Mouse (Mus musculus) gastrocnemius, adult 18-20 months (tissue): ENCODE results near the gene Teddm3. TPM values are rescaled to one million over a fixed set of nuclear protein-coding genes. Genes with fewer than 3 reads are reported as not detected.
"Not testable (repeated sequence)": the region's sequence is repeated elsewhere in the genome, so short reads cannot be mapped to it uniquely, and the experiment has no call there.

ENCODE experiments used
- DNase-seq: peaks from one replicate; pipeline ENCODE4 v3.0.0; 2021; ENCODE audit warnings: low spot score
- long read RNA-seq, 2 experiments: library from polyadenylated mRNA; stranded (forward); transcript quantifications; one replicate each; pipeline ENCODE4 v2.0.0; 2021
- total RNA-seq, 2 experiments: library from RNA; stranded (reverse); gene quantifications; 2 replicates each; pipeline ENCODE4 v1.2.3; 2021

The Teddm3 gene
- not detected for total RNA-seq
- long read RNA-seq, experiment 1, result 0 reads
- long read RNA-seq, experiment 2, result 0 reads

DNA sequence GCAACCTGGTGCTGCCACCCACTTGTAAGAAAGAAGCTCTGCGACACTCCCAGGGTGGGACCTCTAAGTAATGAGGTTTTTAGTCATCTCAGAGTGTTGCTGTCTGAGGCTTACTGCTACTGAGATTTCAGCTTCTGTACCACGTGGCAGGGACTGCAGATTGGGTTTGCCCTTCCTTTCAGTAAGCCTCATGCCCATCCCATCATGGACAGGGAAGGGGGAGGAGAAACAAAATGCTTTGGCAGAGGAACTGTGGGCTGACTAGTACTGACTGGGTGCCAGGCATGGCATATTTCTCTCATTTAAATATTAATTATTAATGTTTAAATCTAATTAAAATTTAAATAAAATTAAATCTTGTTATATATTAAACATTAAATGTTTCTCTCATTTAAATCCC lies at the start of gene Teddm3:
Gene Teddm3, minus strand, starts transcription at position 101 of the 400 bp plus-strand sequence.
- not testable (repeated sequence) for DNase-seq

DNA sequence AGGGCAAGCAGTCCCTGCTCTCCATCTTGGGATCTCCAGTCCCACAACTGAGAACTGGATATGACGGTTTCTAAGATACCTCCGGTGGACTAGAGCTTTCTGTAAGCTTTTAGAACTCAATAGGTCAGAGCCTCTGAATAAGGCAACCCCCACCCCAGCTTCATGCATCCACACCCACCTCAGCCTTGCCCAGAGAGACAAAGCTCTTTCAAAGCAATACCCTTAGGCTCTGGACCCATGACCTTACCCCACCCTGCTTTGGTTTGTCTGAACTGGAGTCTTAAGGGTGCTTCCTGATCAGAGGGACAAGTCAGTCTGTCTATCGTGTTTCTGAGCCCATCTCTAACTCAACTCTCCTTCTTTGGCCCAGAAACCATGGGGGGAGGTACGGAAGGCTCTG lies 48.9 kb upstream of the Teddm3 start:
- no peak for DNase-seq

DNA sequence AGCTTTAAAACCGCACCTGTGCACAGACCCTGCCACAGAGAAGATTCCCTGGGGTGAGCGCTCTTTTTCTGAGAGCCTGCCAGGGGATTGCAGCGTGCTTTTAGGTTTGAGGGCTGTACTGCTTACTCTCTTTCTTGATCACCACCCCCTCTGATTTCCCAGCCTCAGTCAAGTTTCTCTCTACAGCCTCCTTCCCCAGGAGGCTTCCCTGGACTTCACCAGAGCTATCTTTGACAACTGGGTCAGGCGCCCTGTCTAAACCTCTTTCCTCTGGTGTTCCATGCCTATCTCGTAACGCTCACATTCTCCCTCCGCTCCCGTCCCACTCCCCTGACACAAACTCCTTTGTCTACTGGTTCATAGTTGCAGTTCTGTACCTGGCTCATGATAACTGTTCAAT lies 45.6 kb upstream of the Teddm3 start:
- DNase-seq, result no peak

DNA sequence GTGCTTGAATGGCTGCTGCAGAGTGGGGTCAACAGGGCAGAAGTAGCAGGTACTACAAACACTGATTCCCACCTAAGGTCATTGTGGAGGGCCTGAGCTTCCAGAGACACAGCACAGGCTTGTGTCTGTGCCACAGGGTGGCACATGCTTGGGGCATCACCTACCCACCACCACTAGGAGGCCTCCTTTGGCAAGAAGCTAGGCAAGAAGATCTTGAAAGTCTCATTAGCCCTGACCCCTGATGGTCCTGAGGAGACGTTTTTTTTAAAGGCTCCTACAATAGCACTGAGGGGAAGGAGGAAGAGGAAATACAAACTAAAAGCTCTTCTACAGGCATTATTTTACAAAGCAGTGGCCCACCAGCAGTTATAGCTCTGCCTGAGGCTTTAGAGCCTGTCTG lies 44.7 kb upstream of the Teddm3 start:
- DNase-seq, result no peak

DNA sequence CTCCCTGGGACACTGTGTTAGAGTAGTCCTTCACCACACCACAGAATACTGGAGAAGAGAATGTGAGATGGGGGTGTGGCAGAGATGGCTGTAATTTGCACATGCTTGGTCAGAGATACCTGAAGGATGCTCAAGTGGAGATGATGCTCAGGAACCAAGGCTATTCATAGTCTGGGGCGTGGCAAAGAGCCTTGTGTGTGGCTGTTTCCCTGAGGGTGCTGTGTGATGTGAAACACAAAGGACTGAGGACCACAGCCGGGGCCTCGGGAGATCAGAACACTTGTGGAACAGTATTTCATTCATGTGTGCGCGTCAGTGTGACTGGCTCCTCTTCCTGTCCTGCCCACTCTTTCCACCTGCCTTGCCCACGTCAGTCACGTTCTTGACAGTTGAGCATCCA lies 44.2 kb upstream of the Teddm3 start:
- DNase-seq, result no peak

DNA sequence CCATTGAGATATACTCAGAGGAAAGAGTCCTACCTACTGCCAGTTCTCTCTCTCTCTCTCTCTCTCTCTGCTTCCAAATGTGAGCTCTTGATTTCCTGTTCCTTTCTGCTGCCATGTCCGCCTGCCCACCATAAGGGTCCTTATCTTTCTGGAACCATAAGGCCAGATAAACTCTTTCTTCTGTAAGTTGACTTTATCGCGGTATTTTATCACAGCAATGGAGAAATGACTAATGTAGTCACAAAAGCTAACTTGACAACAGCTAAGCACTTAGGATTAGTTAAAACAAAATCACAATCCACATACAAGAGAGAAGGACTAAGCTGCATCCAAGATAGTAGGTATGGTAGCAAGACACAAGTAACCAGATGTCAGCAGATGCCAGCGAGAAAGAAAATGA lies 43.7 kb upstream of the Teddm3 start:
- DNase-seq, result no peak

DNA sequence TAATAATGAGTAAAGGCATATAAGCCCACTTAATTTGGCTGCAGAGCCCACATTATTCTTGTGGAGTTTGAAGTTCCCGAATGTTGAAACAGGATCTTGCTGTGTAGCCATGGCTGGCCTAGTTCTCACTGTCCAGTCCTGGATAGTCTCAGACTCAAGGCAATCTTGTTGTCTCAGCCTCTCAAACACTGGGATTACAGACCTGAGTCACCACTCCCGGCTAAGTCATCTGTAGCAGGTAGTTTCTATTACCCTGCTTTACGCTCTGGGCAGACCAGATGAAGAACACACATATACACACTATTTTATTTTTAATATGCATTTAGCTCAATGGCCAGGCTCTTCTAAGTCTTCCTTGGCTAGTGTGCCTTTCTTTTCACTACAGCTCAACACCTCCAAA lies 42.8 kb upstream of the Teddm3 start:
- DNase-seq, result no peak

DNA sequence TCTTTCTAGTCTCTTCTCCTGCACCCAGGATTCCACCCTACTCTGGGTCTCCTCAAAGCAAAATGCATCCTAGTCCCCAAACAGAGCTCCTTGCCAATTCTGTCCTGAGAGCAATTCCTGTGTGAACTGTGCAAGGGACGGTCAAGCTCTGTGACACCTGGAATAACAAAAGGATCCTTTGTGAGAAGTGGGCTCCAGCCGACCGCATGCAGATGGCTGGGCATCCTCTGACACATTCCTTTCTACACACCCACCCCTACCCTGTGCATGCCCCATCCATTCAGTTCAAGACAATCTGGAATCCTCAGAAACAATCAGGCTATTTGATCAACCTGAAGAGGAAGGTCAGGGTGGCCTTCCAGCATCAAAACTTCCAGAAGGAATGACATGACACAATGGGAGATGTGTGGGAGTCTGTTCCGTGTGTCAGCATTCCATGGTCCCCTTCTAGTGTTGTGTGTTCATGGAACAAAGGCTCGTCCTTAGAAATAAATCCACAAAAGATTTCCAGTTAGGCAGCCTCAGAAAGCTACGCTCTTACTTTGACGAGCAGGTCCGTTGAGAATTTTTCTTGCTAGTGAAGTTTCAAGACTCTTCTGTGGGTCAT lies 41.6 kb upstream of the Teddm3 start:
- DNase-seq, result no peak

DNA sequence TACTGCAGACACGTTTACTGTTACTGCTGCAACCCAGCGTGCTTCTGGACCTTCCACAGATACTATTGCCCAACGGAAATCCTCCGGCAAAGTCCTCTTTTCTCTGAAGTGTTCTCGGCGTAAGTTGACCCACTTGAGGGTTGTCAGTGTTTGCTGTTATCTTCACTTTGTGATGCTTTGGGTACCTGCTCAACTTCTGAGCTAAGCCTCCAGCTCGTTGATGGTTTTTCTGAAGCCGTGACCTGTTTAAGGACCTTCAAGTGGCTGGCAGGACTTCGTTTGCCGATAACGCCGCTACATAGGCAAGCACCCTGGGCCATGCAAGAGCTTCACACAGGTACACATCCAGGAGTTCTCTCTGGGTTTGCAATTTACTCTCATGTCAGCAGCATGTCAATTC lies 40.4 kb upstream of the Teddm3 start:
- no peak for DNase-seq

DNA sequence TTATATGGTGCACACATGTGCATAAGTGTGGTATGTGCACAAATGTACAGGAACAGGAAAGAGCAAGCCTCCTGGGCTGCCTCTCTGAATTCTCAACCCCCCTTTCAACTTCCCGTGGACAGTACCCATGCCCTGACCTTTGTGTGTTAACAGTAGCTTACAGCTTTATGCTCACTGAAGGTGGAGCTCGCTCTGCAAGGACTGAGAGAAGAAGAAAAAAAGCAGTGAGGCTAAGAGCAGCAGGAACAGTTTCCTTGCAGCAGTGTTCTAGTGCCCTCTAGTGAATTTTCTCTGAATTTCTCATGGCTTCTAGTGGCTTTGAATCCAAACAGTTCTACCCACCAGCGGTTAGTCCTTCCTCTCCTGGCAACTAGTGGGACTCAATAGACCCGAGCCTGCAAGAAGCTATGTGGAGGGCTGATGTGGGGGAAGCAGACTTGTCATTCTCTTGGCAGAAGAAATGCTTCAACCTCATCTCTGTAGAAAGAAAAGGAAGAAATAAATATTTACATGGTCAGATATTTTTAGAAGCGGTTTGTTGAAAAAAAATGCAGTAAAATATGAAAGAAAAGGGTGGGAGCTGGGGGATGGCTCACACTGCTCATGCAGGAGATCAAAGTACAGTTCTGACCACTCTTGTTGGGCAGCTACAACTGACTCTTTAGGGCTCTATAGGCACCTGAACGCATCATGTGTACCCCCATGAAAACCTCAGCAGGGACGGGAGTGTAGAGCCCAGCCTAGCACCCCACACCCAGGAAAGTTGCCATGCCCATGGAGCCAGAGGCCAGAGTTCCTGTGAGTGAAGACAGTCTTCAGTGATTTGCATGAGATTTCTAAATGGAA lies 38.9 kb upstream of the Teddm3 start:
- DNase-seq, result no peak

DNA sequence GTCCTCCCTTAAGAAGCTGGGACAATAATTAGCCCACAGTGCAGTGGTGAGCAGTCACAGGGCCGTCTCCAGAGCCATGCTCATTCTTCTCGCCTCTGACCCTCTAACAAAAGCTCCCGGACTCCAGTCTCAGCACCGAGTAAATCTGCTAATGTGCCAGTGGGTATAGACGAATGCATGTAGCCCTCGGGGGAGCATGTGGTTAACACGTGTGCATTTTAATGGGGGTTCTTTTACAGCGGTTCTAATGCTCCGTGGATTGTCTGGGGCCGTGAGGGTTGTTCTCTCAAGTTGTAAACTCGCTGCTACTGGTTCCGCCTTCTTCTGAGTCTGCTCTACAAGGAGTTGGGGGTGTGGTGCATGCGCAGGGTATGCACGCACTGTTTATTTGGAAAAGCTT lies 37.8 kb upstream of the Teddm3 start:
- DNase-seq, result no peak

DNA sequence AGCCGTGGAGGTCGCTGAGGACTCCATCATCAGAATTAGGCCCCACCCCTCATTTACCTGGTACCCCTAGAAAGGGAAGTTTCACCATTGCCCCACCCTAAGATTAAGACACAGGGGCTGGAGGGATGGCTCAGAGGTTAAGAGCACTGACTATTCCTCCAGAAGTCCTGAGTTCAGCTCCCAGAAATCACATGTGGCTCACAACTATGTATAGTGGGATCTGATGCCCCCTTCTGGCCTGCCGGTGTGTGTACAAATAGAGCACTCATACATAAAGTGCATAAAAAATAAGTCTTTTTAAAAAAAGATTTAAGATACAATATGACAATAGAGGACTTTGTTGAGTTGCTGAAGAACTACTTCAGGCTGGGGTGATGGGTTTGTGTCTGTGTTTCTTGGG lies 34.5 kb upstream of the Teddm3 start:
- no peak for DNase-seq

DNA sequence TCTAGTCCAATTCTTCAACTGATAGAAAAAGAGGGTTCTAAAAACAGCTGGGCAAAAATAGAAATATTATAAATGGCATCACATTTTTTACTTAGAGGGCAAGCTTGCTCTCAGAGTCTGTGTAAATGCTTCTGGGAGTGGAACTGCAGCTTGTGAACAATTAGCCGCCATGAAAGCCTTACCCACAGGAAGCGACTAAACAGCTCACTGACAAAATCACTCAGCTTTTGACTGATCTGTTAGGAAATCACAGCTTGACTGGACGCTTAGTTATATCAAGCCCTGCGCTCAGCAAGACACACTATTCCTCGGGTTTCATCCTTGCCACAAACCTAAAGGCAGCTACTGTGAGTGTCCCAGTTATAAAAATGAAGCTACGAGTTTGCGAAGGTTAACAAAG lies 33.8 kb upstream of the Teddm3 start:
- no peak for DNase-seq

DNA sequence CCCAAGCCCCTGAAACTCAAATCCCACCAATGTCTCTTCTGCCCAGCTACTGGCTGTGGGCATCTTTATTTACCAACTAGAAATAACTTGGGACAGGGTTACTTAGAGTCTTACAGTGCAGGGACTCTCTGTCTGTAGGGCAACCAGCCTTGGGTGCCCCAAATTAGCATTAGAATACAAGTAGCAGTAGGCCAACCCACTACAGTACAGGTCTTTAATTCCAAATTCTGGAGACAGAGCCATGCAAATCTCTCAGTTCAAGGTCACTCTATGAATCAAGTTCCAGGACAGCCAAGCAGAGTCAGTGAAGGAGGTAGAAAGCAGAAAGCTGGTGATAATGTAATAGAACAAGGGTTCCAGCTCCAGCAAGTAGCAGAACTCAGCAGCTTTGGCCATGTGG lies 30.9 kb upstream of the Teddm3 start:
- no peak for DNase-seq

DNA sequence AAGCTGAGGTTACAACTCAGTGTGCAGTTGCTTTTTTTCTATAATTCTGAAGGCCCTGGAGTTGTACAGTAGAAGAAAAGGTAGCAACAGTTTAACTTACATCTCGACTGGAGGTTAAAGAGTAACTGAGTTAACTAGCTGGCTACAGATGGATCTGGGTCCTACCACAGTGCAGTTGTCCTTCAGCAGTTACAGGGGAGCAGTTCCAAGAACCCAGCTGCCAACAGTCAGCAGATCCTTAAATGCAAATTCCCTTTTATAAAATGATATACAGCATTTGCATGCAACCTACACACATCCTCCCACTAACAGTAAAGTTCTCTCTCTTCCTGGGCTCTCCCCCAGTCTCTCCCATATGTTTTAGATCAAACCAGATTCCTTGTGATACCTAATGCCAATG lies 28.3 kb upstream of the Teddm3 start:
- DNase-seq, result no peak

DNA sequence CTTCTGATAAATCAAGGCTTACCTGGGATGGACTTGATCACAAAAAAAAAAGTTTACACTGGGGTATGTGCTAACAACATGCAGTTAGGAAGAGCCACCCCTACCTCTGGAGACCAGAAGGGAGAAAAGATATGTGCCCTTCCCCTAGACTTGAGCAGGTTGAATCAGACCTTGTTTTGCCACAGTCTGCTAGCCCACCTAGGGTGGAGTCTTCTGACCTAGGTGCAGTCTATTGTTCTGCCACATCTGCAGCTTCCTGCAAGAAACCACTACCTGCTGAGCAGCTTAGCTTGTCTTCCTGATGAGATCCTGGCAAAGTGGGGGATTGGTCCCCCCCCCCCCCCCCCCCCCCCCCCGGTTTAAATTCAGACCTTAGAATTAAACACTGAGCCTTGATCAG lies 21.4 kb upstream of the Teddm3 start:
- no peak for DNase-seq

DNA sequence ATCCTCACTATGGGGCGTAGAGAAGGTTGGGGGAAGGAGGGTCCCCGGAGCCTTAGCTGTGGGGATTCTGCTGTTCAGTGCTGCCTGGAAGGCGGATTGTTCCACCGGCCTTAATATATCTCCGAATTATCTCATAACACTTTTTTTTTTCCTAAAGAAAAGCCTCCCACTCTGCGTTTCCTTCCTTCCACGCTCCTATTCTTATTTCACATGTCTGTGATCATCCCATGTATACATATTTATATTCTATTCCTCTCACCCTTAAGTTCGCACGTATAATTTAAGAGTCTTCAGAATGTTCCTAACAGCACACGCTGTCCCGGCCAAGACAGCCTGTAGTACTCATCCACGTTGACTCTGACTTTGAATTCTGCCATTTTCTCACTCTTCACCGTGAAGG lies 14.9 kb upstream of the Teddm3 start:
- DNase-seq, result no peak

DNA sequence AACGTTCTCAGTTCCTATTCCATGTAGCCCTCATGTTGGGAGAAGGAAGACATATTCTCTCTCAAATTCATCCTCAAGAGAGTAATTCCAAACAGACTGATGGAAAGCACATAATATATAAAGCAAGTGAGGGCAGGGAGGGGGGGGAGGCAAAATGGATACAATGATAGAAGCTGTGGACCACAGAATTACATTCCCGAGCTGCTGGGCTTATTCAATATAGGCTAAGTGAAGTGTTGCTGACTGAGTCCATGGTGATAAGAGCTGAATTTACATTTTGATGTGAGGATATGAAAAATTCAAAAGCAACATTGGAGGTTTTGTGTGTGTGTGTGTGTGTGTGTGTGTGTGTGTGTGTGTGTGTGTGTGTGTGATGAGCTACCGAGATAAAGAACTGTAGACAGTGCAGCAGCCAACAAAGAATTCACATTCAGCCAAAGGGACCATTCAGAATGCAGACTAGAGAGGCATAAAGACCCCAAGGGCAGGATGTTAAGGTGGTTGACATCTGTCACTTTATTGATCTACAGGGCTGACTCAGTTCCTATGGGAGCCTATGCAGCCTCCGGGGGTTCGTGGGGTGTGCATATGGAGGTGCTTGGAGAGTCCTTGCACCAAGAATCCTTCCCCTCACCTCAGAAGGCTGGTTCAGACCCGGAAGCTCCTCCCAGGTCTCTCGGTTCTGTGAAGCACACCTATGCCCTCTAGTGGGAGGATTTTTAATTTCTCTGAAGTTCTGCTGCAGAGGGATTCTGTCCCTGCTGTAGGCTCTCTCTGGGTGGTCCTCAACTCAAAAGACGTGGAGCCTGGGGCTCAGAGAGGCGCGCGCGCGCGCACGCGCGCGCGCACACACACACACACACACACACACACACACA lies 11.8 kb upstream of the Teddm3 start:
- DNase-seq, result not testable (repeated sequence)

DNA sequence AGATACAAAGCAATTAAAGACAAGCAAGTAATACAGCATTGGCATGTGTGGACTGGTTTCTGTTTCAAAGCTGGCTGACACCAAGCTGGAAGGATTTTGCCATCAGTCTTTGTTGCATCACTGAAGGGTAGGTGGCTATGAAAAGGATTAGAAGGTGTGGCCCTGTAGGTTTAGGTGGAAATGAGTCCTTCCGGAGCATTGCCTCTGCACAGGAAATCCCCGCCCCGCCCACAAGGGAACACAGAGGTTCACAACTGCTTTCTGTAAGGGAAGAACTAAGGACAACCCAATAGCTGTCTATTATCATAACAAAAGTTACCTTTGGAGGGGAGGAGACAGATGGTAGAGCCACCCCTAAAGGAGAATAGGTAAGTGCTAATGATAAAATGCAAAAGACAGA lies 9.6 kb upstream of the Teddm3 start:
- DNase-seq, result not testable (repeated sequence)

DNA sequence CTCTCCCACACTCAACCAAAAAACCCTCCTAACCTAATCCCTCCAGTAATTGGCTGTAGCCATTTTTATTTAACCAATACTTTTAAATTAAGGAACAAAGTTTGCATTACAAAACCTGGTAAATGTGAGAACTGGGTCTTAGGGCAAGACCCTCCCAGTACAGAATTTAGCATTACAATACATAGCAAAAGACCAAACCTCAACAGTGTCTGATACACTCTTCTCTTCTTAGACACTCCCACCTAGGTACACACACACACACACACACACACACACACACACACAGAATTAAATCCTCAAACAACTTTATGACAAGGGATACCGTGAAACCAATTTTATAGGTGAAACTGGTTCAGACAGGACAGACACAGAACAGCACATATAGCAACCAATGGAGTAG lies 5.4 kb upstream of the Teddm3 start:
- DNase-seq, result not testable (repeated sequence)

DNA sequence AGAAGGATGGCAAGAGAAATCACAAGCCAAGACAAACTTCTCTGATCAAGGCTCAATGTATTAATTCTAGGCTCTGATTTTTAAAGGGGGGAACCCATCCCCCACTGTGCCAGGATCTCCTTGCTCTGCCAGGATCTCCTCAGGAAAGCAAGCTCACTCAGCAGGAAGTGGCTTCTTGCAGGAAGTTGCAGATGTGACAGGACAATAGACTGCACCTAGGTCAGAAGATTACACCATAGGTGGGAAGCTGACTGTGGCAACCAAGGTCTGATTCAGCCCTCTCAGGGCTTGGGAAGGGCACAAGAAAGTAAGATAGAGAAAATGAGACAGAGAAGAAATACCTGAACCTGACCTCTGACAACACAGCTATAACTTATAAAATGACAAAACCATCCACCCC lies 2.5 kb upstream of the Teddm3 start:
- DNase-seq, result not testable (repeated sequence)
